In the genomic region with DNA sequence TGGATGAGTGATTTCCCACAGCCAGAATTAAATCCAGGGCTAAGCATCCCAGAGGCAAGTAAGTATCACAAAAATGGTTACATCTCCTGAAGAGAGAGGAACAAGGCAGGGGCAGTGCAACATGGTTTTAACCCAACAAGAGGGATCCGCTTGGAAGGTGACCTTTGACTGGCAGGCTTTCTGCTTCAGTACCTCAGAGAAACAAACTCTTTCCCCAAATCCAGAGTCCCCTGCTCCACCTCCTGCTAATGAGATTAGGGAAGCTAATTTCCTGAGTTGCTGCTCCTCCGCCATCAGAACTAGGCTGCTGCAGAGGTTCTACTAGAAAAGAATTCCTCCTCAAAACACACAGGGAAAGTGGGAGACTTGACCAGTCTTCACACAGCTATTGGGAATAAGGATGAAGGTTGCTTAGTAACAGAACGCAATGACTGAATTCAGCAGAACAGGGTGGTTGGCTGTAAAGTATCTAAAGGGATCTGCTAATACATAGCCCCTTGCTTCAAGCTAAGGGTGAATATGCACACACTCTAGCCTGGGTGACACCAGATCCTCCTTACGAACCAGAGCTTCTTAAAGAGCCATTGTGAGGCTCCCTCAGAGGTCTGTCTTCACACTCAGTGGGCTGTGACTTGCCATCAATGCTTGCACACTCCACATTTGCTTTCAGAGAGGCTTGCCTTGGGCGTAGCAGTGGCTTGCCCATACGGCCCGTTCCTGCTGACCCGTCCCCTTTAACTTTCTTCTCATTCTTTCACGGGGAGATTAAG, we compare ENCODE assay signal across 16 mouse cellular contexts. TPM values are rescaled to one million over a fixed set of nuclear protein-coding genes. Genes with fewer than 3 reads are reported as not detected.
DNase-seq lines count a peak whose midpoint lies in the region; ATAC-seq and TF ChIP-seq lines count a peak whose summit lies in the region.
"Had no signal": no experiment of that assay in that cellular context is flagged by ENCODE, and none has a peak within 500 bp of the region (broad histone marks: within the 10 kb centered on the region; RNA-seq: fewer than 3 reads in every experiment).

No protein-coding gene starts in this region.

- H3K4me3 ChIP-seq in hindbrain, postnatal 0 days (ENCODE audit: low read length): no peak overlapping the region
- no peak overlapping the region for H3K4me3 ChIP-seq in hindbrain, embryonic 12.5 days
- no peak overlapping the region for H3K4me3 ChIP-seq in kidney, embryonic 15.5 days (replicated peaks)
- no peak overlapping the region for H3K4me3 ChIP-seq in midbrain, embryonic 16.5 days (ENCODE audit: low read depth, low read length)
- no peak overlapping the region for H3K4me3 ChIP-seq in liver, embryonic 12.5 days
- H3K4me3 ChIP-seq: erythroblast, embryonic 14.5 days; gastrocnemius, adult 2 months; hindbrain, embryonic 15.5 days; liver, embryonic 13.5 days had no signal

- no peak for TF ChIP-seq CTCF in hindbrain, postnatal 0 days (IDR thresholded peaks at IDR 0.05; ENCODE audit: low read depth)

- 0 out of 2 replicates have a peak, but pooled peaks cover 3% of the 10 kb centered on the region for H3K4me1 ChIP-seq in hindbrain, postnatal 0 days (ENCODE audit: insufficient read depth, low read length)
- H3K4me1 ChIP-seq in hindbrain, embryonic 12.5 days: peaks cover 6% of the 10 kb centered on the region; the same call in 1 of the 2 replicates
- peaks cover 53% of the 10 kb centered on the region for H3K4me1 ChIP-seq in kidney, embryonic 15.5 days
- H3K4me1 ChIP-seq in midbrain, embryonic 16.5 days (ENCODE audit: control insufficient read depth, insufficient read depth, low read length): peaks cover 8% of the 10 kb centered on the region; the same call in 1 of the 2 replicates
- H3K4me1 ChIP-seq in liver, embryonic 12.5 days: no peaks in the 10 kb centered on the region
- H3K4me1 ChIP-seq: liver, embryonic 13.5 days had no signal

- H3K27me3 ChIP-seq in hindbrain, postnatal 0 days (ENCODE audit: insufficient read depth, low read length): no peaks in the 10 kb centered on the region
- no peaks in the 10 kb centered on the region for H3K27me3 ChIP-seq in hindbrain, embryonic 12.5 days
- no peaks in the 10 kb centered on the region for H3K27me3 ChIP-seq in kidney, embryonic 15.5 days
- no peaks in the 10 kb centered on the region for H3K27me3 ChIP-seq in midbrain, embryonic 16.5 days (ENCODE audit: control insufficient read depth, insufficient read depth, low read depth, low read length)
- no peaks in the 10 kb centered on the region for H3K27me3 ChIP-seq in liver, embryonic 12.5 days (replicated peaks)
- H3K27me3 ChIP-seq: hindbrain, embryonic 15.5 days; liver, embryonic 13.5 days had no signal

- DNase-seq in hindbrain, postnatal 0 days (ENCODE audit: low spot score): peak; percentile 25
- peak; percentile 28 for DNase-seq in embryo, embryonic 9.5 days (ENCODE audit: extremely low spot score)
- DNase-seq: cerebellum, postnatal 25 days; gastrocnemius, adult 2 months; liver, embryonic 13.5 days; lung, postnatal 14 days; thymus, postnatal 14 days had no signal

- ATAC-seq in hindbrain, postnatal 0 days: no peak
- ATAC-seq in hindbrain, embryonic 12.5 days (ENCODE audit: low FRiP score): no peak
- peak; percentile 45 for ATAC-seq in kidney, embryonic 15.5 days (replicated peaks; ENCODE audit: low FRiP score)
- peak; percentile 66 for ATAC-seq in midbrain, embryonic 16.5 days
- no peak for ATAC-seq in liver, embryonic 12.5 days
- no peak for ATAC-seq in cerebellum, adult (ENCODE audit: insufficient number of reproducible peaks, low FRiP score, low TSS enrichment)

- WGBS in hindbrain, postnatal 0 days: 41% methylated on average over 9 of the region's 9 CpGs
- 38% methylated on average over 9 of the region's 9 CpGs for WGBS in hindbrain, embryonic 12.5 days
- 48% methylated on average over 9 of the region's 9 CpGs for WGBS in kidney, embryonic 15.5 days
- WGBS in midbrain, embryonic 16.5 days: 13% methylated on average over 9 of the region's 9 CpGs
- 52% methylated on average over 9 of the region's 9 CpGs for WGBS in liver, embryonic 12.5 days (ENCODE audit: insufficient replicate concordance)

- H3K9ac ChIP-seq in hindbrain, postnatal 0 days (replicated peaks; ENCODE audit: low read length): no peak overlapping the region
- no peak overlapping the region for H3K9ac ChIP-seq in hindbrain, embryonic 12.5 days
- no peak overlapping the region for H3K9ac ChIP-seq in kidney, embryonic 15.5 days
- no peak overlapping the region for H3K9ac ChIP-seq in midbrain, embryonic 16.5 days (ENCODE audit: low read depth, low read length)
- H3K9ac ChIP-seq in liver, embryonic 12.5 days: no peak overlapping the region
- H3K9ac ChIP-seq: hindbrain, embryonic 15.5 days; liver, embryonic 13.5 days had no signal

- H3K27ac ChIP-seq in hindbrain, postnatal 0 days: no peak overlapping the region
- no peak overlapping the region for H3K27ac ChIP-seq in hindbrain, embryonic 12.5 days
- peak overlapping the region; percentile 75 for H3K27ac ChIP-seq in kidney, embryonic 15.5 days
- no peak overlapping the region for H3K27ac ChIP-seq in midbrain, embryonic 16.5 days (ENCODE audit: low read length)
- no peak overlapping the region for H3K27ac ChIP-seq in liver, embryonic 12.5 days
- H3K27ac ChIP-seq: gastrocnemius, adult 2 months; hindbrain, embryonic 15.5 days; liver, embryonic 13.5 days had no signal

- H3K36me3 ChIP-seq in hindbrain, postnatal 0 days (ENCODE audit: insufficient read depth, low read length): no peaks in the 10 kb centered on the region
- H3K36me3 ChIP-seq in hindbrain, embryonic 12.5 days: no peaks in the 10 kb centered on the region
- peaks cover 90% of the 10 kb centered on the region for H3K36me3 ChIP-seq in kidney, embryonic 15.5 days
- no peaks in the 10 kb centered on the region for H3K36me3 ChIP-seq in midbrain, embryonic 16.5 days (ENCODE audit: control insufficient read depth, insufficient read depth, low read length)
- H3K36me3 ChIP-seq in liver, embryonic 12.5 days: no peaks in the 10 kb centered on the region
- H3K36me3 ChIP-seq: hindbrain, embryonic 15.5 days; liver, embryonic 13.5 days had no signal

- no peak overlapping the region for H3K4me2 ChIP-seq in hindbrain, postnatal 0 days (ENCODE audit: low read depth, low read length)
- H3K4me2 ChIP-seq in hindbrain, embryonic 12.5 days (replicated peaks): no peak overlapping the region
- H3K4me2 ChIP-seq in kidney, embryonic 15.5 days: no peak overlapping the region
- H3K4me2 ChIP-seq in midbrain, embryonic 16.5 days (ENCODE audit: low read length): no peak overlapping the region
- no peak overlapping the region for H3K4me2 ChIP-seq in liver, embryonic 12.5 days
- H3K4me2 ChIP-seq: hindbrain, embryonic 15.5 days; liver, embryonic 13.5 days had no signal

- H3K9me3 ChIP-seq in hindbrain, postnatal 0 days (ENCODE audit: low read length): no peaks in the 10 kb centered on the region
- H3K9me3 ChIP-seq in hindbrain, embryonic 12.5 days (replicated peaks): no peaks in the 10 kb centered on the region
- no peaks in the 10 kb centered on the region for H3K9me3 ChIP-seq in kidney, embryonic 15.5 days (replicated peaks)
- no peaks in the 10 kb centered on the region for H3K9me3 ChIP-seq in midbrain, embryonic 16.5 days (replicated peaks; ENCODE audit: control insufficient read depth, low read length, poor library complexity, severe bottlenecking)
- H3K9me3 ChIP-seq in liver, embryonic 12.5 days (replicated peaks): no peaks in the 10 kb centered on the region
- H3K9me3 ChIP-seq: hindbrain, embryonic 15.5 days; liver, embryonic 13.5 days had no signal

RNA-seq across cellular contexts. Expression of a gene that starts 14.2 kb away (rescaled TPM):
- total RNA-seq in hindbrain, postnatal 0 days (2014; rRNA removed): not detected in 2 replicates
- not detected in 2 replicates for polyA plus RNA-seq in hindbrain, postnatal 0 days (2015; fragmentation: Nextera tagmentation; extraction: Ambion mirVana)
- polyA plus RNA-seq in hindbrain, embryonic 12.5 days (2016; fragmentation: Nextera tagmentation; extraction: Ambion mirVana): 0.10 TPM in 1 of 2 replicates, not detected in the other
- polyA plus RNA-seq in kidney, embryonic 15.5 days (2015; fragmentation: Nextera tagmentation; extraction: Ambion mirVana): 0.06 and 0.08 TPM in 2 replicates
- polyA plus RNA-seq in midbrain, embryonic 16.5 days (2015; fragmentation: Nextera tagmentation; extraction: Ambion mirVana): not detected in 2 replicates
- 0.02 TPM in 1 of 2 replicates, not detected in the other for polyA plus RNA-seq in liver, embryonic 12.5 days (2016; fragmentation: Nextera tagmentation; extraction: Ambion mirVana)
- total RNA-seq: layer of hippocampus, adult 8-10 months; left cerebral cortex, postnatal 14 days had no signal
- polyA plus RNA-seq: erythroblast, embryonic 14.5 days; hindbrain, embryonic 15.5 days; liver, embryonic 13.5 days had no signal

RNA-seq across cellular contexts. Expression of a gene that starts 60.0 kb away (rescaled TPM):
- total RNA-seq in hindbrain, postnatal 0 days (2014; rRNA removed): 7.6 and 9.2 TPM in 2 replicates
- polyA plus RNA-seq in hindbrain, postnatal 0 days (2015; fragmentation: Nextera tagmentation; extraction: Ambion mirVana): 1.5 and 1.7 TPM in 2 replicates
- 4.5 and 4.8 TPM in 2 replicates for polyA plus RNA-seq in hindbrain, embryonic 12.5 days (2016; fragmentation: Nextera tagmentation; extraction: Ambion mirVana)
- polyA plus RNA-seq in kidney, embryonic 15.5 days (2015; fragmentation: Nextera tagmentation; extraction: Ambion mirVana): 13.2 and 14.2 TPM in 2 replicates
- polyA plus RNA-seq in midbrain, embryonic 16.5 days (2015; fragmentation: Nextera tagmentation; extraction: Ambion mirVana): 1.0 and 1.3 TPM in 2 replicates
- polyA plus RNA-seq in liver, embryonic 12.5 days (2016; fragmentation: Nextera tagmentation; extraction: Ambion mirVana): 2.0 and 2.3 TPM in 2 replicates
- polyA plus RNA-seq: erythroblast, embryonic 14.5 days had no signal

Comparison
In these comparisons a context has a peak if more than half of its experiments do, and no peak if none do; other contexts are left out.
1. ATAC-seq: peak in kidney, embryonic 15.5 days (single experiment) and midbrain, embryonic 16.5 days (single experiment); none in hindbrain, postnatal 0 days (single experiment), hindbrain, embryonic 12.5 days (single experiment), liver, embryonic 12.5 days (single experiment) and cerebellum, adult (single experiment).